Mouse (Mus musculus) embryonic facial prominence, embryonic 10.5 days (tissue): ENCODE results near the gene Ube2d3. TPM values are rescaled to one million over a fixed set of nuclear protein-coding genes. Genes with fewer than 3 reads are reported as not detected.
"Not testable (repeated sequence)": the region's sequence is repeated elsewhere in the genome, so short reads cannot be mapped to it uniquely, and the experiment has no call there.

ENCODE experiments used
- DNase-seq: peaks from one replicate; pipeline ENCODE4 v3.0.0-alpha.2; 2017; ENCODE audit warnings: low spot score
- H3K27ac ChIP-seq: fragments of 300-500 bp; sonication (generic); replicated peaks from 2 replicates; pipeline ENCODE4 v1.5.1; 2016; ENCODE audit warnings: mild to moderate bottlenecking
- H3K27me3 ChIP-seq: fragments of 300-500 bp; sonication (generic); replicated peaks from 2 replicates; pipeline ENCODE4 v1.6.1; 2016; ENCODE audit warnings: low read depth, mild to moderate bottlenecking; ENCODE audit not compliant: poor library complexity, severe bottlenecking
- H3K36me3 ChIP-seq: fragments of 300-500 bp; sonication (generic); replicated peaks from 2 replicates; pipeline ENCODE4 v1.6.1; 2016; ENCODE audit warnings: mild to moderate bottlenecking, moderate library complexity
- H3K4me1 ChIP-seq: fragments of 300-500 bp; sonication (generic); 2 replicates; pipeline ENCODE4 v1.6.1; 2016
- H3K4me3 ChIP-seq: fragments of 300-500 bp; sonication (generic); 2 replicates; pipeline ENCODE4 v1.5.1; 2016; ENCODE audit warnings: mild to moderate bottlenecking, moderate library complexity
- H3K9me3 ChIP-seq: fragments of 300-500 bp; sonication (generic); 2 replicates; pipeline ENCODE4 v1.6.1; 2016; ENCODE audit warnings: mild to moderate bottlenecking
- WGBS: fragments of 180-500 bp; shearing (Covaris S2); methylation state at CpG from one replicate; pipeline ENCODE4 v1.1.7; 2016; 5-methylcytosine and 5-hydroxymethylcytosine counted together
- polyA plus RNA-seq: library from polyadenylated mRNA; unstranded; fragments of >200 nt; fragmentation: Nextera tagmentation; extraction: Ambion mirVana; gene quantifications from 2 replicates; pipeline ENCODE4 v1.2.1, GENCODE M21; 2016

Gene Ube2d3
- polyA plus RNA-seq, 1 experiment from 2014 or later, result 556 TPM

DNA sequence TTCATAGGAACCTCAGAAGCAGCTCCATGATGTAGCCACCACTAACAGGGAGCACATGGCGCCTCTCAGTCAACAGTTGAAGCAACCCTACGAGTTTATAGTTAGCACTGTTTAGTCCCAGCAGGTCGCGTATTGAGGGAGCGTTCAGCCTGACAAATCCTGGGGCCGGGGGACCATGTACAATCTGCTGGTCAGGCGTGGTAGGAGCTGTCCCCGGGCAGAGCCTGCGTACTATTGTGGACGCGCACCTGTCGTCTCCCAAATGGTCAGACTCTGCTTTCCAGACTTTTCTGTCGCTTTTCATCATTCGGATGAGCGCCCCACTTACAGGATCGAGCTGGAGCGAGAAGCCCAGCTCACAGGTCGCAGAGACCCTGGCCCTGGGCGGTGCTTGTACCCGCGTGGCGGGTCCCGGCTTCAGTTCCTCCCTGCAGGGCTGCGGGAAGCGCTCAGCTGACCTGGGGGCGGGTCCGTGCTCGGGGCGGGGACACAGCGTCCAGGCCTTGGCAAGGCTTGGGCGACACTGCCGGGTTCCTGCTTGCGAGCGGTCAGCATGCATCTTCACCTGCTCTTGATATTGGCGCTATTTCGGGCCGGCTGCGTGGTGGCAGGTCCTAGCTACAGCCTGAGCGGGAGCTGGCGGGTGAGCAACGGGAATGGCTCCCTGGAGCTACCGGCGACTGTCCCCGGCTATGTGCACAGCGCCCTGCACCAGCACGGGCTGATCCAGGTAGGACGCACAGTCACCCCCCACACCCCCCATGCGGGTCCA, 47.4 kb downstream of the Ube2d3 start, which contains the start of gene Manba:
Gene Manba (plus strand): TSS at position 484 of the 772 bp plus-strand sequence.
- no peaks in the 10 kb centered on the region for H3K36me3 ChIP-seq
- DNase-seq, result peak; percentile 82
- peak within 1 kb of the TSS; percentile 60 for H3K27ac ChIP-seq
- H3K4me1 ChIP-seq, result peaks cover 14% of the 10 kb centered on the region
- H3K4me3 ChIP-seq, result peak within 1 kb of the TSS; percentile 77
- H3K27me3 ChIP-seq, result peaks cover 28% of the 10 kb centered on the region; the same call in 1 of the 2 replicates
- no peaks in the 10 kb centered on the region for H3K9me3 ChIP-seq
- WGBS, result 3% methylated on average over 48 of the region's 48 CpGs

- Histone ChIP-seq H3K4me1 (peaks cover 14% of the 10 kb centered on the region), H3K36me3 (no peaks in the 10 kb centered on the region), H3K27me3 (peaks cover 28% of the 10 kb centered on the region; the same call in 1 of the 2 replicates), H3K9me3 (no peaks in the 10 kb centered on the region), H3K27ac (peak overlapping the region; percentile 60), H3K4me3 (peak overlapping the region; percentile 77)
- DNase-seq, result no peak
- 26% methylated on average over 9 of the region's 9 CpGs for WGBS
These were observed 47.9 kb downstream of the Ube2d3 start for GRCm38 (mm10) chr3:135485900-135486241.

DNA sequence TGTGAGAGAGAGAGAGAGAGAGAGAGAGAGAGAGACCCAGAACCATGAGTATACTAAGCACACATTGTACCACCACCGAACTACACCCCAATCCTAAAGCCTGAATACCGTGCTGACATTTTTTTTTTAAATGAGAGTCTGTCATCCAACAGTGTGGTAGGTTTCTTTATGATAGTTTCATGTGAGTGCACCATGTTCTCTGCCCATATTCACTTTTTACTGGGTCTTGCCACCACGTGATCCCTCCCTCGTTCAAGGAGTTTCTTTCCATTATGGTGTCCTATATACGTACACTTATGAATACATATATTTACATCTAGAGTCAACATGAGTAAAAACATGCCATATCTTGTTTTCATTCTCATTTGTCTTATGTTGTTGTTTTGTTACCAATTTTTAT, 48.4 kb downstream of the Ube2d3 start:
- H3K4me1 ChIP-seq, result peaks cover 14% of the 10 kb centered on the region
- no peaks in the 10 kb centered on the region for H3K9me3 ChIP-seq
- H3K27me3 ChIP-seq, result peaks cover 28% of the 10 kb centered on the region; the same call in 1 of the 2 replicates
- WGBS, result 84% methylated on average over 5 of the region's 5 CpGs
- peak overlapping the region; percentile 77 for H3K4me3 ChIP-seq
- H3K27ac ChIP-seq, result no peak overlapping the region
- H3K36me3 ChIP-seq, result no peaks in the 10 kb centered on the region
- DNase-seq, result no peak

DNA sequence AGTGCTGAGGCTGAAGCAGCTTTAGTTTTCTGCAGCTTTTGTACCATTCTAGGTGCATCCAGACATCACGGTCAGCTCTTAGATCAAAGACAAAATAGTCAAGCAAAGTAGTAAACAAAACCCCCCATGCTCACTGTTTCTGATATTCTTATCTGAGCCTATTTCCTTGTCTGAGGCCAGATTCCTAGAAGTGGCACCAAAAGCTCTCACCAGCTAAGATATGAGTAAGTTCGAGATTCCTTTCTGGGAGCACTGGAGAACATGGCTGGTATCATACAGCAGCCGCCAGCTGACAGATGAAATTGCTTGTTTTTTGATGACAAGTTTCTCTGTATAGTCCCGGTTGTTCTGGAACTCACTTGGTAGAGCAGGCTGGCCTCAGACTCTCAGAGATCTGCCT, 49.9 kb downstream of the Ube2d3 start:
- Histone ChIP-seq H3K4me3 (no peak overlapping the region), H3K27ac (no peak overlapping the region), H3K4me1 (peaks cover 14% of the 10 kb centered on the region), H3K9me3 (no peaks in the 10 kb centered on the region), H3K36me3 (no peaks in the 10 kb centered on the region), H3K27me3 (peaks cover 28% of the 10 kb centered on the region; the same call in 1 of the 2 replicates)
- WGBS, result 92% methylated on average over 4 of the region's 4 CpGs
- DNase-seq, result no peak

GRCm38 (mm10) chr3:135489865-135490520, 52.0 kb downstream of the Ube2d3 start:
- Histone ChIP-seq H3K9me3 (no peaks in the 10 kb centered on the region), H3K36me3 (no peaks in the 10 kb centered on the region), H3K4me3 (no peak overlapping the region), H3K27ac (no peak overlapping the region), H3K4me1 (peaks cover 13% of the 10 kb centered on the region), H3K27me3 (peaks cover 20% of the 10 kb centered on the region; the same call in 1 of the 2 replicates)
- DNase-seq, result no peak
- 86% methylated on average over 5 of the region's 5 CpGs for WGBS

DNA sequence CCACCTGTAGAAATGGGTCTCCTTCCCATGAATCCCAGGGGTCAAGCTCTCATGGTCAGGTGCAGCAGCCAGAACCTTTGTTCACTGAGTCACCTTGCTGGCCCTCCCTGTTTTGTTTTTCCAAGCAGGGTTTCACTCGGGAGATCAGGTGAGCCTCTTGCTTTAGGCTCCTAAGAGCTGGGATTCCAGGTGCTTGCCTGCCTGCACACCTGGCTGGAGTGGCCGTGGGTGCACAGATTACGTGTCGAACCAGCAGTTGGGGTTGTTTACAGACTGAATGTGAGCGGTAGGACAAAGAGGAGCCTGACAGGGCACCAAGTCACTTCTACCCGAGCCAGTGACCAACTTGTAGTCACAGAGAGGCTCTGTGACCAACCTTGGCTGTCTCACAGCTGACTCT, 53.2 kb downstream of the Ube2d3 start:
- 87% methylated on average over 6 of the region's 6 CpGs for WGBS
- H3K4me1 ChIP-seq, result peaks cover 2% of the 10 kb centered on the region
- H3K36me3 ChIP-seq, result no peaks in the 10 kb centered on the region
- no peak overlapping the region for H3K27ac ChIP-seq
- H3K9me3 ChIP-seq, result no peaks in the 10 kb centered on the region
- H3K27me3 ChIP-seq, result peaks cover 10% of the 10 kb centered on the region; the same call in 1 of the 2 replicates
- DNase-seq, result no peak
- H3K4me3 ChIP-seq, result no peak overlapping the region

- not testable (repeated sequence) for H3K9me3 ChIP-seq, H3K27me3 ChIP-seq, H3K4me1 ChIP-seq, H3K27ac ChIP-seq, H3K36me3 ChIP-seq, H3K4me3 ChIP-seq, DNase-seq
- WGBS, result 89% methylated on average over 7 of the region's 7 CpGs
These were observed 55.4 kb downstream of the Ube2d3 start for GRCm38 (mm10) chr3:135493320-135493719.

GRCm38 (mm10) chr3:135497956-135498355, 60.0 kb downstream of the Ube2d3 start:
- not testable (repeated sequence) for H3K27me3 ChIP-seq, H3K36me3 ChIP-seq, H3K4me3 ChIP-seq, H3K9me3 ChIP-seq, DNase-seq, H3K4me1 ChIP-seq, H3K27ac ChIP-seq
- WGBS, result 85% methylated on average over 4 of the region's 4 CpGs

GRCm38 (mm10) chr3:135498891-135499290, 60.9 kb downstream of the Ube2d3 start:
- Histone ChIP-seq H3K36me3 (no peaks in the 10 kb centered on the region), H3K4me3 (no peak overlapping the region), H3K27ac (no peak overlapping the region), H3K27me3 (no peaks in the 10 kb centered on the region), H3K9me3 (peaks cover 4% of the 10 kb centered on the region; the same call in 1 of the 2 replicates), H3K4me1 (no peaks in the 10 kb centered on the region)
- DNase-seq, result no peak
- WGBS, result 81% methylated on average over 5 of the region's 5 CpGs

GRCm38 (mm10) chr3:135503160-135503559, 65.2 kb downstream of the Ube2d3 start:
- no peaks in the 10 kb centered on the region for H3K4me1 ChIP-seq
- DNase-seq, result no peak
- H3K36me3 ChIP-seq, result no peaks in the 10 kb centered on the region
- 87% methylated on average over 5 of the region's 5 CpGs for WGBS
- H3K4me3 ChIP-seq, result no peak overlapping the region
- no peaks in the 10 kb centered on the region for H3K27me3 ChIP-seq
- no peak overlapping the region for H3K27ac ChIP-seq
- H3K9me3 ChIP-seq, result peaks cover 1% of the 10 kb centered on the region; the same call in 1 of the 2 replicates

GRCm38 (mm10) chr3:135505369-135505909, 67.5 kb downstream of the Ube2d3 start:
- no peaks in the 10 kb centered on the region for H3K27me3 ChIP-seq
- no peak overlapping the region for H3K4me3 ChIP-seq
- H3K27ac ChIP-seq, result no peak overlapping the region
- H3K36me3 ChIP-seq, result no peaks in the 10 kb centered on the region
- DNase-seq, result peak; percentile 49
- no peaks in the 10 kb centered on the region for H3K4me1 ChIP-seq
- H3K9me3 ChIP-seq, result no peaks in the 10 kb centered on the region
- WGBS, result 60% methylated on average over 10 of the region's 10 CpGs

DNA sequence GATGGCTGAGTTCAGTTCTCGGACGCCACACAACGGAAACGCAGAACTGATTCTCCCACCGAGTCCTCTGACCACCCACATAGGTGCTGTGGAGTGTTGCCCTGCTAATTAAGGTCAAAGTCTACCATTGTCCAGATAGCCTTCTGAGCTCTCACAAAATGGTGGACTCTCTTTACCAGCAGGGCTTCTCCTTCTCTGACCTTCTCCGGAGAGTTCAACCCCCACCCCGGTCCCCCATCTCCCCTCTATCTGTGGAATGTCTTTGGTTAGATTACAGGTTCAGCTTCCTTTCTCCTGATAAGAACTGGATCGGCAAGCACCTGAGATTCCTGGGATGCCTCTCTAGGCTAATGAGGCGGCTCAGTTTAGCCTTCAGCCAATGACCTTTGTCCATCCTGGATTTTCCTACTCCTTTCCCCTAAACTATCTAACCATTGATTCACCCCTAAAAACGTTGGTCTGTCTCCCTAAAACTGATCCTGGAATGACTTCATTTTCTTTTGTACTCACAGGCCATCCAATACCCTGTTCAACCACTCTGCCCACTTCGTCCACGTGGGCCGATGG, 68.0 kb downstream of the Ube2d3 start:
- Histone ChIP-seq H3K27me3 (no peaks in the 10 kb centered on the region), H3K4me3 (no peak overlapping the region), H3K36me3 (no peaks in the 10 kb centered on the region), H3K4me1 (no peaks in the 10 kb centered on the region), H3K9me3 (no peaks in the 10 kb centered on the region), H3K27ac (no peak overlapping the region)
- 85% methylated on average over 13 of the region's 13 CpGs for WGBS
- no peak for DNase-seq
